Mouse (Mus musculus): ENCODE measurements around the gene Dlst.

Gene Dlst

DNA sequence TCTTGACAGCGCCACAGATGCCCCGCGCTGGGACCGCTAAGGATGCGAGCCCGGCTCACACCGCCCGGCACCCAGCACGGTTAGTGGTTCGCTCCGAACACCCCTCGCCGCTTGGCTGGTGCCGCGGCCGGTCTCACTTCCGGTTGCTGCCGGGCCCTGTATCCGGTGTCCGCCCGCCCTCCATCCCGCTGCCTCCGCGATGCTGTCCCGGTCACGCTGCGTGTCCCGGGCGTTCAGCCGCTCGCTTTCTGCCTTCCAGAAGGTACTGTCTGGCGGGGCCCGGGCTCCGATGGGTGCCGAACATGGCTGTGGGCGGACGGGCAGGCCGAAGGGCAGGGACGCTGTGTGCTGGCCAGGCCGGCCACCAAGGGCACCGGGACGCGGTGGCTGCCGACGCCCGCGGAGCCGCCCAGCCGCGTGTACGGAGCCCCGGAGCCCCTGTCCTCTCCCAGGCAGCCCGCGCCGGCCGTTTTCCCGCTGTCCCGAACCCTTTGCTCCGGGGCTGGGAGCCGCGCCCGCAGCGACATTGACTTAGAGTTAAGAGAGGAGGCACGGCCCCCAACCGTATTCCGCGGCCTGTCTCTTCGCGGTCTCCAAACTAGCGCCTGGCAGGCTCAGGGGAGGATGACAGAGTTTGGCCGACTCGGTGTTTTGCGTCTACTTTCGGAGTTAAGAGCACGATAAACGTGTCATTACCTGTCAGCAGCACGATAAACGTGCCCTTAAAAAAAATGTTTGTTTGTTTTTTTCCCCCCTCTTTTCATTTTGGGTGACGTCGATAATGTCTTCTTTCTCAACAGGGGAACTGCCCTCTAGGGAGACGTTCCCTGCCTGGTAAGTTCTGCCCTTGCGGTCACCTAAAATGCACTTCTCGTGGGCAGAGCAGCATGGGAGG, at the start of gene Dlst, which contains the start of gene Prox2:
Gene Dlst (plus strand): TSS at position 136 of the 895 bp plus-strand sequence.
Gene Prox2 (minus strand): TSS at position 62 of the 895 bp plus-strand sequence.
- peak; percentile 80 to 83 for DNase-seq (ENCODE audit: low spot score in 2 of 2)

DNA sequence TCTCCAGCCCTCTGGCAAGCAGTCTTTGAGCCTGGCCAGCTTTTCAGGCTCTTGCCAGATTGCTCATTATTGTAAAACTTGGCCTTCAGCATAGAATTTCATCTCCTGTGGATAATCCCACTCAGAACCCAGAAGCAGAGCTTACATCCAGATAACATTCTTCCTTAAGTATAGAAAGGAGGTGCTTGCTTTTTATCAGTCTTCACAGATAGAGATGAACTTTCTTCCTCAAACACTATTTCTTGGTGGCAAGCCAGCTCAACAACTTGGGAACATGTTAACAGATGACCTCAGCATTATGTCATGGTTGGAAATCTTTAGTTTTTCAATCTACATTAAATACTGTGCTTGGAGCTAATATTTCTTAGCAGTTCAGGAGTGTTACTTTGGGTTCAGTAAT, 39.6 kb upstream of the Dlst start:
- DNase-seq (ENCODE audit: low spot score in 2 of 2): no peak

DNA sequence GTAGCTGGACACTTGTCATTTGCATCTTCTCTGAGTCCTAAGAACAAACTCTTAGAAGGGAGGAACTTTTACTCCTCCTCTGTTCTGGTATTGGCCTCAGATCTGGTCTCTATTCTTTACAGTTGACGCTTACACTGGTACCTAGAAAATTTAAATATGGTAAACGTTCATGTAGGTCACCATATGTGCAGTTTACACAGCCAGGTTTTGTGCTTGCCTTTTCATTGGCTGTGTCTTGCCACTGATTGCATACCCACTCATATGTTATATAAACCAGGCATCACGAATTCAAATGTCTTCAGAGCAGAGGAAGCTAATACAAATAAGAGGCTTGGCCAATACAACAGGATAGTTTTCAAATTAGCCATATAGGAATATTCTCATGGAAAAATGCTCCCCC, 33.5 kb upstream of the Dlst start:
- DNase-seq (ENCODE audit: low spot score in 2 of 2): peak in 1 of 2 experiments; percentile 42

DNA sequence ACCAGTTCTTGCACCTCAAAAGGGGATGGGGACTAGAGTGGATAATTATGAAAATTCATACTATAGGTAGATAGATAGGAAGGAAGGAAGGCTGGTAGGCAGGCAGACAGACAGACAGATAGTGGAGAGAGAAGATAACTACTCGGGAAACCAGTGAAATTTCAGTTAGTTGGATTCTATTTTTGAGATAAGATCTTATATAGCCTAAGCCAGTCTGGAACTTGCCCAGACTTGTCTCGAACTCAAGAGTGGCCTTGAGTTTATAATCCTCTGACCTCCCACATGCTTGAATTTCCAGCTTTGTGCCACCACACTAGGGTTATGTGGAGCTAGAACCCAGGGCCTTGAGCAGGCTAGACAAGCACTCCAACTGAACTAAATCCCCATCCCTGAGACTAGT, 26.4 kb upstream of the Dlst start:
- DNase-seq (ENCODE audit: low spot score in 2 of 2): no peak

DNA sequence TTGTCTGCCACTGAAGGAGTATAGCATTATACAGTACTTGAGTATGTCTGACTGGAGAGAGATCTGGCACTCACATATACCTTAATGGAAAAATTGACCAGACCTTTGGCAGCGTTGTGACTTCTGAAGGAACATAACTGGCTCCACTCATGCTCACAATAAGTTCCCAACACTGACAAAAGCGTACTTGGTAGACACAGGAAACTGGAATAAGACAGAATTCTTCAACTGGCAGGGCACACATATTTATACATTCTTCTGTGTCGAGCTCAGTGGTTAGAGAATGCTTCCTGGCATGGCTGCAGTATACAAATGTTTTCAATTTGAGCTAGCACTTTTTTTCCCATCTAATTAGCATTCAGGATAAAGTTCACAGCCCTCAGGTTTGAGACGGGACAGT, 25.7 kb upstream of the Dlst start:
- DNase-seq (ENCODE audit: low spot score in 2 of 2): no peak

DNA sequence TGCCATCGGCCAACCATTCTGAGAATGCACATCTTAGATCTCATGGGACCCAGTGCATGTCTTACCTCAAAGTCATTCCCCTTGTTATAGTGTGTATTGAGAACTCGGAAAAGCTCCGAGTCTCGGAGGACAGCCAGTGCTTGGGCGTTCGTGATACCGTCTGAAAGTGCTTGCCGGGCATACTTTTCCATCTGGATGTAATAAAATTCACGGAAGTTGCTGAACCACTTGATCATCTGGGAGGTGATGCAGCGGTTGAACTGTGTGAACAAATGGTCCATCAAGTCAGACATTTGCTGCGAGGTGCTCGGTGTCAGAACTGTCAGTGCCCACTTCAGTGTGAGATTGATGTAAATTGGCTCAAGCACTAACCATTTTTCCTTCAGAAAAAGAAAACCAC, 22.8 kb upstream of the Dlst start:
- no peak for DNase-seq (ENCODE audit: low spot score in 2 of 2)

DNA sequence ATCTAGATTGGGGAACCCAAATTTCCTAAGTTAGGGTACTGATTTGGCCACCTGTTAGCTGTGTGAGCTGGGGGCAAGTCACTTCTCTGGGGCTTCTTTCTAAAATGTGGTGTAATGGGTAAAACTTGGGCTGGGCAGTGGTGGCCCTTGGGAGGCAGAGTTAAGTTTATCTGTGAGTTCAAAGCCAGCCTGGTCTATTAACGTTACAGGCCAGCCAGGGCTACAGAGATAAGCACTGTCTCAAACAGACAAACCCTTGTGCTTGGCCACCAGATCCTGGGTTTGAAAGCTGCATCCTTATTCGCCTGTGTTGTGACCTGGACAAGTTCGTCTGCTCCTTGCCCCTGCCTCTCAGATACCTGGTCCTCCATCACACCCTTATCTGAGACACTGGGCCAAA, 19.4 kb upstream of the Dlst start:
- DNase-seq (ENCODE audit: low spot score in 2 of 2): no peak

DNA sequence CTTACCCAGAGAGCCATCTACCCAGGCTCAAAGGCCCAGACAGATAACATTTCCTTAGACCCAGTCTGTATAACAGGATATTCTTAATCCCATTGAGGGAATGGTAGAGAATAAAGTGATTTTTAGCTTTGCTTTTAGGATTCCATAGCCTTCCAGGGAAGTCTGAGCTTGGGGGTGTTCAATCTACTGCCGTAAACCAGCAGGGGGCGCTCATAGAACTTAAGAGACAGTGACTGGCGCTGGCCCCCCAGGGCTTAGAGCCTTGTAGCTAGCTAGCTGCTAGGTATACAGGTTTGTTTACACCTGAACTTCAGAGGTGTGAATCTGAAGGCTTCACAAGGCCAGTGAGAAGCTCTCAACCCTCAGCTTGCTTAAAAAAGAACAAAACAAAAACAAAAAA, 18.4 kb upstream of the Dlst start:
- peak; percentile 36 to 43 for DNase-seq (ENCODE audit: low spot score in 2 of 2)

DNA sequence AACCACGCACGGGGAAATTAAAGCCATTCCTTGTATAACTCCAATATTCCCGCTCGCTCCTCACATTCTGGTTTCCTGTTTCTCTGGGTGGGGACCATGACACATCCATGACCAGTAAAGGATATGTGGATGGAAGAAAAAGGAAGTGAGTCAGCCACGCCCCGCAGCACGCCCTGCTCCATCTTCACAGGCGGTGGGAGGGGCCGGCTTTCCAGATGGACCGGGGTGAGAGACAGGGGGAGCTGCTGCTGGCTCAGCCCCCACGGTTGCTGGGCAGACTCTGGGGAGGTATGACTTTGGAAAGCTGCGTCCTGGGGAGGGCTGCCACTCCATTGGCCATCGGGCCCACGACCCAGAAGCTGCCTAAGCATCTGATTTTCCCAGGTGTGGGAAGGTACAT, 16.6 kb upstream of the Dlst start:
- DNase-seq (ENCODE audit: low spot score in 2 of 2): peak; percentile 42 to 65

DNA sequence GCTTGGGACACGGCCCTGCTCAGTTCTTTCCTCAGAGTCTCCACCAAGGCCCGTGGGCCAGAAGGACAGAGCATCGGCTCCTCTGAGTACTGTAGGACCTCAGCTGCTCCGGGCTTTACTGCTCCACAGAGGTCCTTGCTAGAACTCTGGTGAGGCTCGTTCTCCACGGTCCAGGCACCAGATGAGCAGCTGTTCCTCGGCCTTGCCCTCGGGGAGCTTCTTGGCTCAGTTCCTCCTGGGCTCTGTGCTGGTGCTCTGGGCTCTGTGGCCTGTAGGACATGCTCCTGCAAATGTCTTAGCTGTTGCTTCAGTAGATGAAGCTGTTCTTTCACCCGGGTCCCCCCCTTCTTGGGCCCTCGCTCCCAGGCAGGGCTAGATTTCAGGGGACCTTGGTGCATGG, 15.9 kb upstream of the Dlst start:
- no peak for DNase-seq (ENCODE audit: low spot score in 2 of 2)

DNA sequence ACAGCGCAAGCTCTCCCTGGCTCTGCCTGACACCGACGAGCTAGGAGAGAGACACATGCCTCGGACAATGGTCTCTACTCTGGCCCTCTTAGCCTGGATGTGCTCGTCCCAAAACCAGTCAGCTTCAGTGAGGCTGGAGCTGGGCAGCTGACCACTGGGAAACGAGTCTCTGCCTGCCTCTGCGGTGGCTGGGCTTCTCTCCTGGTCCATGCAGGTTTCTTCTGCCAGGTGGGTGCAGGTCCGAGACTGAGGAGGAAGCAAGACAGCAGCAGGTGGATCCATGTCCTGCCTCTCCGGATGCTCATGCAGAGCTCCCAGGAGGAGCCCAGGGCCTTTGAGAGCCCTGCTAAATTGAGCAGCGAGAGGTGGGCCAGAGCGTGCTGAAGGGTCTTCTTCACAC, 15.5 kb upstream of the Dlst start:
- no peak for DNase-seq (ENCODE audit: low spot score in 2 of 2)

DNA sequence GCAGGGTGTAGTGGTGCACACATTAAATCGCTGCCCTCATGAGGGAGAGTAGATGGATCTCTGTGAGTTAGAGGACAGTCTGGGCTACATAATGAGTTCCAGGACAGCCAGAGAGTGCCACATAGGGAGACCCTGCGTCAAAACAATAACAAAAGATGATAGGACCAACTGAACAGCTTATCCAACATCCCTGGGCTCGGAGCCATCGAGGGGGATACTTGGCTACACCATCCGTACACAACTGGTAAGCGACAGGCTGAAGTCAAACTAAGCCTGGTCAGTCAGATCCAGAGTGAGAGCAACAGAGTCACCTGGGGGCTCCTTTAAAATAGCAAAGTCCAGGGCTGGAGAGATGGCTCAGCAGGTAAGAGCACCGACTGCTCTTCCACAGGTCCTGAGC, 14.8 kb upstream of the Dlst start:
- DNase-seq (ENCODE audit: low spot score in 2 of 2): no peak

DNA sequence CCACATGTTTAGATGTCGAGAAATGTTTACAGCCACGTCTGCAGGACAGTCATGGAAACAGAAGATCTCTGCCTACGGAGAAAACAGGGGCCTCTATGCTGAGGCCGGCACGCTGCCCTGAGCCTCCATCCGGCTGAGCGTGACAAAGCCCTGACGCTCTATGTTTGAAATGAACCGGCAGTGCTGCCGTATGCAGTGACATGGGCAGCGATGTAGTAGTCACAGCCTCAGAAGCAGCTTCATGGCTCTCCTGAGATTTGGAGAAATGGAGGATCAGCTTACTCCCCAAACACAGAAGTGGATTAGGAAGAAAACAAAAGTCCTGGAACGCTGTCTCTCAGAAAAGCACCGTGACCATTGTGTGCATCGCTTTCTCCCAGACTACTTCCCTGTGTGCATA, 9.6 kb upstream of the Dlst start:
- DNase-seq (ENCODE audit: low spot score in 2 of 2): no peak

DNA sequence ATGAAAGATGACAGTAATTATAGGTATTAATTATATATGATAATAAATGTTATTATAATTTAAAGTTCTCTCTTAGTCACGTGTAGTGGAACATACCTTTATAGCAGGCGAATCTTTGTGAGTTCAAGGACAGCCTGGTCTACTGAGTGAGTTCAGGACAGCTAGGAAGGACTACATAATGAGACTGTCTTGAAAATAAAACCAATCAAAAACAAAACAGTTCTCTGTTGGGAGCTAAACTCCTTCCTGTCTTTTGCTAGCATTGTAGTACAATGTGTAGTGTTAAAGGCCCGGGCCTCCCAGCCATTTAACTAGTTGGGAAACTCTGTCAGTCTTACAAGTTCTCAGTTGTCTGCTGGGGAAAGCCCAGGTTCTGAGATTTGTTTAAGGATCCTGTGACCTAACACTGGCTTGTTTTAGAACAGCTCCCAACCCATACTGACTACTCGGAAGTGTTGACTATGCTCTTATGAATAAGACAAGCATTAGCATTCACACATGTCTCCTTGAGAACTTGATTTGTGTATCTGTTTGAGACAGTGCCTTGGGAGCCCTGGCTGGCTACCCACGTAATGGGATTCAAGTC, 9.0 kb upstream of the Dlst start:
- DNase-seq (ENCODE audit: low spot score in 2 of 2): no peak

DNA sequence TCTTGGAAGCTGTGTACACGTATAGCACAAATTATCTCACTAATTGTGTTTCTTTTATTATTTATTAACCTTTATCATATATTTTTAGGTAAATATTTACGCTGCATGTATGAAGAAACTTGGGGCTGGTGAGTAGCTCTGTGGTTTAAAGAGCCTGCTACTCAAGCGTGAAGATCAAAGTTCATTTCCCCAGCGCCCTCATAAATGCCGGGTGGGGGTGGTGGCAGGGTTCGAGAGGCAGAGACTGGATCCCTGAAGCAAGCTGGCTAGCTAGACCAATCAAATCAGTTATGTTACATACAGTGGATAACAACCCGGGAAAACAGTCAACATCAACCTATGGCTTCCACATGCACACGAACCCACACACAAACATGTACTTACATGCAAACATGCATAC, 7.5 kb upstream of the Dlst start:
- no peak for DNase-seq (ENCODE audit: low spot score in 2 of 2)

DNA sequence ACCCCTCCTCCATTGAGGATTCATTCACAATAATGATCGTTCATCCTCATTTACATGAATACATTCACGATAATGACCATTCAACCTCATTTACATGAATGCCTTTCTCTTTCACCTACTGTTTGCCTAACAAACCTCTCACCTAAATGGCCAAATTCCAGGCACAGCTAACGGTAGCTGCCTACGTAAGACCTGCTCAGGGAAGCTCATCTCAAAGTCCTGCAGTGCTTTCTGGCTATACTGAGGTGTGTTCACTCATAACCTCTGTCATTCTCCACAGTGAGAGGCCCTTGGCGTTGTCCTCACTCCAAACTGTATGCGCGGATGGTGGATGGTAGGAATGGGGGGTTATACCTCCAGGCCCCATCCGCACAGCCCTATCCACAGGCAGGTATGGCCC, 5.8 kb upstream of the Dlst start:
- DNase-seq (ENCODE audit: low spot score in 2 of 2): no peak

DNA sequence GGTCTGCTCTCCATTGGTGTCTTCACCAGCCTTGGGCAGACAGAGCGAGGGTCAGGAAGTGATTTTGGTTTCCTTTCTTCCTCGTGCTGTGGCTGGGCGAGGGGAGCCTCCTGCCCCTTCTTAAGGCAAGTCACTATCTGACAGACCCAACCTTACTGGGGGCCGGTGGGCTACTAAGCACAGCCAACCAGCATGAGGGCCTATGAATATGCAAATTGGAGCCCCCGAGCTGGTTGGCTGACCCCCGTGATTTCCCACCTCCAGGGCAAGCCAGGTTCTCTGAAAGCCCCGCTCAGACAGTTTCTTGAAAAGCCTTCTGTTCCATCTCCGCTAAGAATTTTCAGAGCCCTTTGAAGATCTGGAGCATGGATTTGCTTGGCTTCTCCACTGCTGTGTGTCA, 4.3 kb upstream of the Dlst start:
- DNase-seq (ENCODE audit: low spot score in 2 of 2): no peak

DNA sequence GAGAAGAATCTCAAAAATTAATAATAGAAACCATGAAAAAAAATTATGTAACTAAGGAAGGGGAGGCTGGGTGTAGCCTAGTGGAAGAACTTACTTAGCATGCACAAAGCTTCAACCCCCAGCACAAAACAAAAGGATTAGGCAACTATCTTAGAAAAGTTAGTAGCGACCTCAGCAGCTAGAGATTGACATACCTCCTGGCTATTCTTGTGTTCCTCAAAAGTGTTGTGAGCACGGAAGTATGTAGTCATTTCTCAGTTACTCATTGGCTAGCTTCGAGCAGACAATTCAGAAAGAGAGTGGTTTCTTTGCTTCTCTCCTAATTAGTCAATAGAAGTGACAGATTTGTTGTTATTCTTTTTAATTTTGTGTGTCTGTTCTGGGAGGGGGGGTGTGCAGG, 2.0 kb upstream of the Dlst start:
- DNase-seq (ENCODE audit: low spot score in 2 of 2): no peak

DNA sequence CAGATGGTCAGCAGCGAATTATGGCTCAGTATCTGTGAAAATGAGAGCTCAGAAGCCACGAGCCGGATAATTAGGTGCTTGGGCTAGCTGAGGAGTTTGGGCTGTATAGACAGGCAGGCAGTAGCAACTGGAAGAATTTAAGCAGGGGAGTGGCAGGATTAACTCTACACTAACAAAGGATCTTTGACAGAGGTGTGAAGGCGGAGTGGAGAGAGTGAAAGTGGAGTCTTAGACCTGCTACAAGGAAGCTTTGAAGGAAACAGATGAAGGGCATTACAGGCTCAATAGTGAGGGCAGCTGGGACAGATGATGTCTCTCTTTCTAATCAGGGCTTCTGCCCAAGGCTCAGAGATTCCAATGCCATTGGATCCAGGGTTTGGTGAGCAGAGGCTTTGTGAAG, 1.2 kb upstream of the Dlst start:
- no peak for DNase-seq (ENCODE audit: low spot score in 2 of 2)

DNA sequence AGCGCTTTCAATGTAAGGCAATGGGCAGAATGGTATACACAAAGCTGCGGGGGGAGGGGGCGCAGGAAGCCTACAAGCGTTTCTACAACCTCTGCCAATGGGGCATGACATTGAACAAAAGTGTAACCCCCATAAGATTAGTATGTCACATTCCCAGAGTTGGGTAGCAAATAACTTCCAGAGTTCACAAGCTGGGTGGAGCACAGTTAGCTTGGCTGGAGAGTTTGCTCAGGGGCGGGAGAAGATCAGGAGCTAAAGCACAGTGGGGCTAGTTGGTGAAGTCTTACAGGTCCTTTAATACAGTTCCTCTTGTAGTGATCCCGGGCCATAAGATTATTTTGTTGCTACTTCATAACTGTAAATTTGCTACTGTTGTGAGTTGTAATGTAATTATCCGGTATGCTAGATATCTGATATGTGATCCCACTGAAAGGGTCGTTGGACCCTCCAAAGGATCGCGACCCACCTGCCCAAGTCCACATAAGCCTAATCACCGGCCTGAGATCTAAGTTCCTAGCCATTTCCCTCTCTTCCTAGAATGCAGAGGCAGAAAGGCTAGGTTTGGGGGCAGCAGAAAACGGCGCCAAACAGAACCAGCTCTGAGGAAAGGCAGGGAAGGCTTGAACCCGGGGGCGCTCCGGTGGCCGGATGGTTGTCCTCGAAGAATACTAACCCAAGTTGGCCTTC, 479 bp upstream of the Dlst start:
- no peak for DNase-seq (ENCODE audit: low spot score in 2 of 2)

DNA sequence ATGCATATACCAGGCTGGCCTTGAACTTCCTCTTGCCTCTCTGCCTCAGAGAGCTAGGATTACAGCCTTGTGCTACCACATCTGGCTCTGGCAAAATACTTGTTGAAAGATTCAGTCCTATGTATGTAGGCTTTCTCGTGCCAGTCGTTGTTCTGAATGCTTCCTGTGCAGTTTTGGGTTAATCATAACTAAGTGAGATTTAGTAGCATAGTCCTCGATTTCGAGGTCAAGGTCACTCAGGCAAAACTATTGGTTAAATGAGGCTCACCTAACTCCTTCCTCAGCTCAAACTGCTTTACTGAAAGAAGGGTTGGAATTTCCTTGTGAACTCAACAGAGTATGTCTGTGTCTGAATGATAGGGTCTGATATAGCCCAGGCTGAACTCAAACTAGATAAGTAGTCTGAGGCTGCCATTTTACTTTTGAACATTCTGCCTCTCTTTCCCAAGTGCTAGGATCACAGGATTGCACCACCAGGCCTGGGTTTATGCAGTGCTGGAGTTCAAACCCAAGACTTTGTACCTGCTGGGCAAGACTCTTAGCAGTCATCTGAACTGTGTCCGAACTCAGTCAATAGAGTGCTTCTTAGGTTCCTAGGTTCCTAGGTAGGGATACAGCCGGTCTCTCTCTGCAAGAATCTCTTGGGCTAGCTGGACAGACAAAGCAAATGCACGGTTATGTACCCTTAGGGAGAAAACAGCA, 2.1 kb downstream of the Dlst start:
- no peak for DNase-seq (ENCODE audit: low spot score in 2 of 2)

DNA sequence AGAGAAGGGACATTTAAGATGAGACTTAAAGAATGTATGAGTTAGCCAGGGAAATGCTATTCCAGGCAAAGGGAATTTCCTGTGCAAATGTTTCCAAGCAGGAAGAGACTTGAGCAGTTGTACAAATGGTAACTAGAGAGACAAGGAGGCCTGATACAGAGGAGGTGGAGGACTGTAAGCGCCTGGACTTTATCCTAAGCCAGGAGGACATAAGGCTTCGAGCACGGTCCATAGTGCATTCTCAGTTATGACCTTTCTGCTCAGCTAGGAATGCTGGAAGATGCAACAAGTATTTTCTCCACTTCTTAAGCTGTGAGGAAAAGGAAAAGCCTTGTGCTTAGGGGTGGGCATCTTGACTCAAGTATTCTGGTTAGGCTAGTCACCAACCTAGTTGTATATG, 2.7 kb downstream of the Dlst start:
- DNase-seq (ENCODE audit: low spot score in 2 of 2): no peak
